Mouse (Mus musculus) lung, adult 2 months (tissue): ENCODE data around the gene Ube2k. TPM values are rescaled to one million over a fixed set of nuclear protein-coding genes. Genes with fewer than 3 reads are reported as not detected.

ENCODE experiments used
- DNase-seq: peaks from one replicate; pipeline ENCODE4 v3.0.0; 2022
- H3K4me1 ChIP-seq: fragments of 200-500 bp; 2 replicates; pipeline ENCODE4 v1.6.1; 2011; ENCODE audit warnings: low read length; ENCODE audit not compliant: control insufficient read depth, insufficient read depth
- H3K4me3 ChIP-seq: fragments of 200-500 bp; replicated peaks from 2 replicates; pipeline ENCODE3; 2011; ENCODE audit warnings: low read depth, mild to moderate bottlenecking, control low read depth, low read length; ENCODE audit errors: extremely low read depth
- CTCF ChIP-seq: fragments of 200-500 bp; IDR thresholded peaks from 2 replicates; pipeline ENCODE4 v1.5.1; 2011; ENCODE audit warnings: mild to moderate bottlenecking, low read length, control low read depth; ENCODE audit not compliant: insufficient read depth
- POLR2A ChIP-seq: fragments of 200-500 bp; IDR thresholded peaks from 2 replicates; pipeline ENCODE4 v1.6.1; 2011; ENCODE audit warnings: low read depth, mild to moderate bottlenecking, control low read depth, low read length, borderline replicate concordance; ENCODE audit errors: extremely low read depth
- WGBS: fragments of 180-500 bp; shearing (Covaris S2); methylation state at CpG from one replicate; pipeline ENCODE4 v1.1.7; 2018; 5-methylcytosine and 5-hydroxymethylcytosine counted together
- polyA plus RNA-seq: library from polyadenylated mRNA; depleted of rRNA; stranded (reverse); fragments of >200 nt; gene quantifications from 2 replicates; pipeline ENCODE4 v1.2.3, GENCODE M21; 2012; rRNA removed

The Ube2k gene
- polyA plus RNA-seq, 1 experiment: 15.1 TPM

GRCm38 (mm10) chr5:65610541-65610940 lies 73.5 kb downstream of the Ube2k start:
- H3K4me1 ChIP-seq: no peaks in the 10 kb centered on the region
- no peak for TF ChIP-seq POLR2A
- TF ChIP-seq CTCF: no peak
- 76% methylated on average over 4 of the region's 4 CpGs for WGBS
- no peak for DNase-seq
- H3K4me3 ChIP-seq: no peak overlapping the region

DNA sequence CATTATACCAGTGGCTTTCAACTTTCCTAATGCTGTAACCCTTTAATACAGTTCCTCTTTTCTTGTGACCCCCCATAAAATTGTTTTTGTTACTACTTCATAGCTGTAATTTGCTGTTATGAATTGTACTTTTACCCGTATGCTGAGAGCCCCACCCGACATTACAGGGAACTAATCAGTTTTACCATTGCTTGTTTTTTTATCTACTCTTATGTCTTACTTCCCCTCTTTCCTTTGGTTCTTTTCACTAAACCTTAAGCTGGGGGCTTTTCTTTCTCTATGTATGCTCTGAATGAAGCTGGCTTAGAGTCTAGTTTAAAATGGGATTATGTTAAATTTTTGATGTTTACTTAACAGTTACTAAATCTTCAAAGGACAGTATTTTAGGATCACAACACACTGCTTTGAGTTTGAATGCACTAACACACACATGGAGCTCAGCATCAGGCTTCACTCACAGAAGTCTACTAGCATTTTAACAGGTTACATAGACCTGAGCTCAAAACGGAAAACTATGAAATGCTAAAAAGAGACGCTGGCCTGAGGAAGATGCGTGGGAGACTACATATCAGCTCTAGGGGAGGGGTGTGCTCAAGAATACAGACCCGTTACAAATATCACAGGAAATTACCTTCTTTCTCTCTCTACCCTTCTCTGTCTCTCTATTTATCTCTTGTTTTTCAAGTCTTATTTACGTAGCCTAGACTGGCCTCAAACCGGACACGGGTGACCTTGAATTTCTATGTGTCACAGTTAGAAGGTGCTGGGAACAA lies 76.3 kb downstream of the Ube2k start:
- TF ChIP-seq CTCF: no peak
- no peak for TF ChIP-seq POLR2A
- no peak for DNase-seq
- 75% methylated on average over 9 of the region's 9 CpGs for WGBS
- Histone ChIP-seq H3K4me3 (no peak overlapping the region), H3K4me1 (no peaks in the 10 kb centered on the region)

DNA sequence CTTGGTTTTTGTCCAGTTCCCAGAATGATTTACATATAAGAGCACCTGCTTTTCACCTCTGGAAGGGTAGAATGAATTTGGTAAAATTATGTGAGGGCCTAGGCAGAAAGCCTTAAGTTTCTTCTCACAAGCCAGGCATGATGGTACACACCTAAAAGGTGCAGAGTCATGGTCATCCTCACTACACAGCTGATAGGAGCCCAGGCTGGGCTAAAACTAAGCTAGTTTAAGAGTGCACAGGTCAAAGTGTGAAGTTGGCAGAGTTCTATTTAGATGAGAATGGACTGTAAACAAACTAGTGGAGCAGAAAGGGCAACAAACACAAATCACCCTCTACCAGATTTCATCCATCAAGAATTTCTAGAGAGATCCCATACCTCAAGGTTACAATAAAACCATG lies 87.3 kb downstream of the Ube2k start:
- no peaks in the 10 kb centered on the region for H3K4me1 ChIP-seq
- TF ChIP-seq POLR2A (no peak), CTCF (no peak)
- no peak for DNase-seq

GRCm38 (mm10) chr5:65638896-65639295 lies 101.9 kb downstream of the Ube2k start:
- no peak for DNase-seq
- 86% methylated on average over 1 of the region's 1 CpGs for WGBS
- Histone ChIP-seq H3K4me1 (no peaks in the 10 kb centered on the region), H3K4me3 (no peak overlapping the region)
- no peak for TF ChIP-seq POLR2A
- no peak for TF ChIP-seq CTCF

More for the DNA sequence above, 87.3 kb downstream of the Ube2k start:
- H3K4me3 ChIP-seq: no peak overlapping the region

Other genes starting within 250 kb of the Ube2k start
- 7.4 and 11.6 TPM in 2 replicates for gene Rfc1, start 201.6 kb upstream of the Ube2k start, polyA plus RNA-seq
- 0.44 and 0.78 TPM in 2 replicates for gene Klb, start 188.9 kb upstream of the Ube2k start, polyA plus RNA-seq
- 152 and 224 TPM in 2 replicates for gene Rpl9, start 145.8 kb upstream of the Ube2k start, polyA plus RNA-seq
- 6.3 and 13.1 TPM in 2 replicates for gene Lias, start 145.7 kb upstream of the Ube2k start, polyA plus RNA-seq
- gene Ugdh, start 101.3 kb upstream of the Ube2k start, polyA plus RNA-seq: 8.7 and 12.2 TPM in 2 replicates
- not detected in 2 replicates for gene Gm43552, start 44.4 kb upstream of the Ube2k start, polyA plus RNA-seq
- gene Smim14, start within 50 bp of the Ube2k start, polyA plus RNA-seq: 137 and 157 TPM in 2 replicates
- 12.7 and 19.4 TPM in 2 replicates for gene Pds5a, start 161.0 kb downstream of the Ube2k start, polyA plus RNA-seq
- 3.6 and 3.7 TPM in 2 replicates for gene N4bp2, start 226.3 kb downstream of the Ube2k start, polyA plus RNA-seq